Mouse (Mus musculus) limb, embryonic 11.5 days (tissue): ENCODE measurements around the gene Rpap3. TPM values are rescaled to one million over a fixed set of nuclear protein-coding genes. Genes with fewer than 3 reads are reported as not detected.
"Not testable (repeated sequence)": the region's sequence is repeated elsewhere in the genome, so short reads cannot be mapped to it uniquely, and the experiment has no call there.

Source experiments
- ATAC-seq: fragments of 200-750 bp; cut with Nextera tagmentation; 2 replicates; pipeline ENCODE4 v1.8.0; 2017; ENCODE audit warnings: low read depth; ENCODE audit not compliant: insufficient number of reproducible peaks, low FRiP score, low TSS enrichment
- DNase-seq: peaks from one replicate; pipeline ENCODE4 v3.0.0-alpha.2; 2015; ENCODE audit warnings: low spot score
- H3K27ac ChIP-seq: fragments of 300-500 bp; sonication (generic); replicated peaks from 2 replicates; pipeline ENCODE4 v1.5.1; 2014; ENCODE audit warnings: low read depth, mild to moderate bottlenecking, low read length
- H3K27me3 ChIP-seq: fragments of 300-500 bp; sonication (generic); 2 replicates; pipeline ENCODE4 v1.6.1; 2014; ENCODE audit warnings: mild to moderate bottlenecking, low read length, mixed read lengths; ENCODE audit not compliant: control insufficient read depth, insufficient read depth
- H3K36me3 ChIP-seq: fragments of 300-500 bp; sonication (generic); 2 replicates; pipeline ENCODE4 v1.6.1; 2014; ENCODE audit warnings: mild to moderate bottlenecking, low read length, moderate library complexity, mixed read lengths; ENCODE audit not compliant: control insufficient read depth, insufficient read depth
- H3K4me1 ChIP-seq: fragments of 300-500 bp; sonication (generic); 2 replicates; pipeline ENCODE4 v1.6.1; 2014; ENCODE audit warnings: low read length, mixed read lengths; ENCODE audit not compliant: control insufficient read depth, insufficient read depth
- H3K4me2 ChIP-seq: fragments of 300-500 bp; sonication (generic); 2 replicates; pipeline ENCODE4 v1.6.1; 2014; ENCODE audit warnings: low read depth, mild to moderate bottlenecking, moderate library complexity; ENCODE audit not compliant: severe bottlenecking
- H3K4me3 ChIP-seq: fragments of 300-500 bp; sonication (generic); 2 replicates; pipeline ENCODE4 v1.5.1; 2014; ENCODE audit warnings: low read depth, low read length
- H3K9ac ChIP-seq: fragments of 300-500 bp; sonication (generic); 2 replicates; pipeline ENCODE4 v1.6.1; 2014; ENCODE audit warnings: mild to moderate bottlenecking, low read length
- H3K9me3 ChIP-seq: fragments of 300-500 bp; sonication (generic); 2 replicates; pipeline ENCODE4 v1.6.1; 2016; ENCODE audit warnings: low read length; ENCODE audit not compliant: control insufficient read depth
- WGBS: fragments of 180-500 bp; shearing (Covaris S2); extraction: QIAGEN DNeasy Blood & Tissue Kit; methylation state at CpG from one replicate; pipeline ENCODE4 v1.1.7; 2014; 5-methylcytosine and 5-hydroxymethylcytosine counted together
- polyA plus RNA-seq: library from polyadenylated mRNA; unstranded; fragments of >200 nt; fragmentation: Nextera tagmentation; extraction: Ambion mirVana; gene quantifications from 2 replicates; pipeline ENCODE4 v1.2.1, GENCODE M21; 2014

Gene Rpap3
- polyA plus RNA-seq, 1 experiment from 2014 or later, result 50.0 TPM

DNA sequence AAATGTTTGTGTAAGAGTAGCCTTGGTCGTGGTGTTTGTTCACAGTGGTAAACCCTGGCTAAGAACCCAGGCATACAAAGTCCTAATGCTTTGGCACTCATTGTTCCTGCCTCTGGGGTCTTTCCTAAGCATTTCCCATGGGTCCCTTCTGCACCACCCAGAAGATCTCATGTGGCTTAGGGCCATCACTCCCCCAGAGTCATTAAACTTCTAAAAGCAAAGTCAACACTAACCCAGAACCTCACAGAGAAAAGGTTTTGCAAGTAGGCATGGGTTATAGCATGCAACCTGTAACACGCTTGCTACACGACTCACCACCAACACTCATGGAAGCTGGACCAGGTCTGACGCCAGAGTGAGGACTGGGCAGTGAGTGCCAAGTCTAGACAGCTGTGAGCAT lies 31.2 kb downstream of the Rpap3 start:
- Histone ChIP-seq H3K4me3 (no peak overlapping the region), H3K36me3 (peaks cover 21% of the 10 kb centered on the region), H3K4me1 (no peaks in the 10 kb centered on the region), H3K9me3 (no peaks in the 10 kb centered on the region), H3K9ac (no peak overlapping the region), H3K27me3 (no peaks in the 10 kb centered on the region), H3K27ac (no peak overlapping the region), H3K4me2 (no peak overlapping the region)
- DNase-seq (no peak), ATAC-seq (no peak)
- 98% methylated on average over 4 of the region's 4 CpGs for WGBS

DNA sequence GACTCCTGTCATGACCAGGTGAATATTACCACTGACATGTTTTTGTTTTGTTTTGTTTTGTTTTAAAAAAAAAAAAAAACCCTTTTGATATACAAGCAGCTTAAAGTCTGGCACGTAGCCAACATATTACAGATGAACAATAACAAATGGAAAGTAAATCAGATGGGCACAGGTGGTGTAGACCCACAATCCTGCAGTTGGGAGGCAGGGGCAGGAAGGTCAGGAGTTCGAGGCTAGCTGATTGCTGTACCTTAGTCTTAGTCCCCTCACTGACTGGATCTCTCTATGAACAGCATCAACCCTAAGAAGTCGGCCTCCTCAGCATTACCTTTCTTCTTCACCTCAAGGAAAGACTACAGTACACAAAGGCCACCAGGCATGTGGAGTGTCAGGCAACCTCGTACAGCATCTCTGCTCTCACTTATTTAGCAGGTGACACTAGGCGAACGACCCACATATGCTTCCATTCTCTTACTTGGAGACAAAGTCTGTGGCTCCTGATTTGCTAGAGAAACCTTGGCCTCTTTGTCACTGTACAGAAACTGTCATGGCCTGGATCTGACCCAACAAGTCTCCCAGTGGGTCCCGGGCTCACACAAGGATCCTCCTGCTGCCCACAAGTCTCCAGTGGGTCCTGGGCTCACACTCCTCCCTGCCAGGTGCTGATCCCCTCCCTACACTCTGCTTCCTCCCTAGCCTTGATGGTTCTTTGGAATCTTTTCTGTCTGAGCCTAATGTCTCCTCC lies 32.2 kb downstream of the Rpap3 start:
- H3K4me2 ChIP-seq, result no peak overlapping the region
- no peaks in the 10 kb centered on the region for H3K9me3 ChIP-seq
- no peak overlapping the region for H3K9ac ChIP-seq
- H3K27me3 ChIP-seq, result no peaks in the 10 kb centered on the region
- no peaks in the 10 kb centered on the region for H3K4me1 ChIP-seq
- DNase-seq (no peak), ATAC-seq (no peak)
- H3K27ac ChIP-seq, result no peak overlapping the region
- H3K4me3 ChIP-seq, result no peak overlapping the region
- peaks cover 21% of the 10 kb centered on the region for H3K36me3 ChIP-seq
- 94% methylated on average over 7 of the region's 7 CpGs for WGBS

DNA sequence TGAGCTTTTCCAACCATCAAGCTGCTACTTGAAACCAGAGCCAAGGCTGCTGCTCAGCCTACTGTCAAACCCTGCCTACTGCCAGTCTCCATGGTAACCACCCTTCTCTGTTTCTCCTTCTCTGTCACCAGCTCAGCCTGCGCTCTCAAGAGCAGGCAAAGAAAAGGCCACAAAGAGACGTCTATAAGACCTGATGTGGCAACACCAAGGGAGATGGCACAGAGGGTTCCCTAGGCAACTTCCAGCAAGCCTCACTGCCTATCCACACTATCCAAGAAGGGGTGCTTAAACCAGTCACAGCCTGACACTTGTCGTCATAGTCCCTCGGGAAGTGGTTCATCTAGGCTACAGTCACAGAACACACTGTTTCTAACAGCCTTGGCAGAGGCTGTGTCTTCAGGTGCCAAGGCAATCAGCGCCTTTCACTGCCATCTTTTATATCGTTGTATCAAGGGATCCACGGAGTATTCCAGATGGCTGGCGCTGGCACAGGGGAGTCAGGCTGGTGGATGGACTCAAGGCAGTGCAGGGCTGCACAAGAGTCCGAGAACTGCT lies 33.3 kb downstream of the Rpap3 start:
- Histone ChIP-seq H3K27ac (no peak overlapping the region), H3K36me3 (peaks cover 14% of the 10 kb centered on the region), H3K27me3 (no peaks in the 10 kb centered on the region), H3K9ac (no peak overlapping the region), H3K4me3 (no peak overlapping the region), H3K4me2 (no peak overlapping the region), H3K4me1 (no peaks in the 10 kb centered on the region), H3K9me3 (no peaks in the 10 kb centered on the region)
- DNase-seq, result no peak
- ATAC-seq, result no peak
- 87% methylated on average over 9 of the region's 9 CpGs for WGBS

DNA sequence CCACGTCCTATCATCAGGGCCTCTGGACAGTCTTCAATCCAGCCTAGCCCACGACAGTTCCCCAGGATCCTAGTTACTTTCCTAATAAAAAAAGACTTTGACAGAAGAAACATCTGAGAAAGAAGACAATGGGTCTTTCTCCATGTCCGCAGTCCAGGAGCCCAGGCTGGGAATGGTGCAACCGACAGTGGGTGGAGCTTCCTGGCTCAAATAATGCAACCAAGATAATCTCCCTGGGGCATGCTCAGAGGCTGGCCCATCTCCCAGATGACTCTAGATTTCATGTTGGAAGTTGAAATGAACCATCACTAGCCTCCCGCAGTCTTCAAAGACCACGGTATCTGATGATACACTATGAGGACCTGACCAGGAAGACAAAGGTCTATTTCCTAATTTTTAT lies 35.1 kb downstream of the Rpap3 start:
- Histone ChIP-seq H3K4me2 (no peak overlapping the region), H3K27me3 (no peaks in the 10 kb centered on the region), H3K9ac (no peak overlapping the region), H3K4me3 (no peak overlapping the region), H3K4me1 (no peaks in the 10 kb centered on the region), H3K36me3 (peaks cover 11% of the 10 kb centered on the region), H3K9me3 (no peaks in the 10 kb centered on the region), H3K27ac (no peak overlapping the region)
- WGBS, result 89% methylated on average over 6 of the region's 6 CpGs
- ATAC-seq, result no peak
- no peak for DNase-seq

DNA sequence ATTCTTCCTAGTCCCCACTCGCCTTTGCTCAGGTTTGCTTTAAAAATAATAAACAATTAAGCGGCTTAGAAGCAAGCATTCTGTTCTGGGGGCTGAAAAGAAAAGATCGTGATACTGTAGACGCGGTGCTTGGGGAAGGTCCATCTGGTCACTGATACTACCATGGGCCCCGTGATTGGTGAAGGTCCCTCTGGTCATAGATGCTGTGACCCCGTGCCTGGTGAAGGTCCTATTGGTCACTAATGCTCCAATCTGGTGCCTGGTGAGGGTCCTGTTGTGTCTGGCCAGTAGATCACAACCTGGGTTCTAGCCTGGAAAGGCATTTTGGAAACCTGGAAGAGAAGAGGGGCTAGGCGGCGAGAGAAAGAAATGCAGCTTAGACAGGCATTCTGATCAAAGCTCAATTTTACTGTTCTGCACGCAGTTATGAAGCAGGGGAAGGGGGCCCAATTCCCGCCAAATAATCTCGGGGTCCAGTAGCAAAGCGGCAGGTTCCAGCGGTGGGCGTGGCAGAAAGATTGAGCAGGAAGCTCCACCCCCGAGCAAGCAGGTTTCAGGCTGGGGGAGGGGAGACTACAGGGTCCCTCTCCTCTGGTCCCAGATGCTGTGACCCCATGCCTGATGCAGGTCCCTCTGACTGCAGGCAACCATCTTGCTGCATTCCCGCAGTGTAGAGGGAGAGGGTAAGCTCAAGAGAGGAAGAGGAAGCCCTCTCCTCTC lies 37.3 kb downstream of the Rpap3 start:
- not testable (repeated sequence) for H3K4me1 ChIP-seq, DNase-seq, H3K4me2 ChIP-seq, H3K36me3 ChIP-seq, ATAC-seq, H3K4me3 ChIP-seq, H3K27me3 ChIP-seq, H3K9ac ChIP-seq, H3K27ac ChIP-seq, H3K9me3 ChIP-seq
- 65% methylated on average over 16 of the region's 17 CpGs for WGBS

DNA sequence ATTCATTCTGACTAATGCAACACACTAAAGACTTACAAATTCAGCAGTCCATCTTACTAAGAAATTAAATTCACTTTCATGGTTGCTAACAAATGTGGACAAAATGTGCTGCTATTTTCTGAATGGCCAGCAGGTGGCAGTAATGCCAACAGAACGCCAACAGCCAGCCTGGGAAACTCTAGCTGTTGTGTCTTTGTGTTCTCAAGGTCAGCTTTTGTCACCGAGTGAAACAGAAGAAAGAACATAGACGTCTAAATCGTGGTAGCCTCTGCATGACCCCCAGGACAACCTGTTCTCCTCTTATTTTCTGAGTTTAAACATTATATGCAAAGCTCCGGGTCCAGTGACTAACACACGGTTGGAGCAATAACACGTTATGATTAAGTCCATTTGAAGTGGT lies 38.2 kb downstream of the Rpap3 start:
- DNase-seq, result peak; percentile 85
- Histone ChIP-seq H3K27me3 (no peaks in the 10 kb centered on the region), H3K4me2 (no peak overlapping the region), H3K9ac (no peak overlapping the region), H3K4me1 (no peaks in the 10 kb centered on the region), H3K9me3 (no peaks in the 10 kb centered on the region), H3K36me3 (no peaks in the 10 kb centered on the region), H3K27ac (no peak overlapping the region), H3K4me3 (no peak overlapping the region)
- 39% methylated on average over 7 of the region's 7 CpGs for WGBS
- no peak for ATAC-seq

DNA sequence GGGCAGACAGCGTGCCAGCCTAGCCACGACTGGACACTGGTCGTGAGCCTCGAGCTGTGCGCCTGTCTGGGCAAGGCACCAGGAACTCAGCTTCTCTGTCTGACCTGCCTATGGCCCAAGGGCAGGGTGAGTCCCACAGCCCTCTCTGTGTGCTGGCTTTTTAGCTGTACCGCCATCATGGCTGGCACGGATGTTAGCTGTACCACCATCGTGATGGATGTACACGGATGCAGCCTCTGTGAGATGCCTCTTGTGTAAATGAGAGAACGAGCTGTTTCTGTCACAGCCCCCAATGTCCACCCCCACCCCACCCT lies 39.2 kb downstream of the Rpap3 start:
- H3K9ac ChIP-seq, result no peak overlapping the region
- no peaks in the 10 kb centered on the region for H3K9me3 ChIP-seq
- ATAC-seq (no peak), DNase-seq (no peak)
- WGBS, result 91% methylated on average over 10 of the region's 10 CpGs
- H3K4me2 ChIP-seq, result no peak overlapping the region
- H3K27ac ChIP-seq, result no peak overlapping the region
- no peak overlapping the region for H3K4me3 ChIP-seq
- no peaks in the 10 kb centered on the region for H3K36me3 ChIP-seq
- H3K27me3 ChIP-seq, result no peaks in the 10 kb centered on the region
- H3K4me1 ChIP-seq, result no peaks in the 10 kb centered on the region

DNA sequence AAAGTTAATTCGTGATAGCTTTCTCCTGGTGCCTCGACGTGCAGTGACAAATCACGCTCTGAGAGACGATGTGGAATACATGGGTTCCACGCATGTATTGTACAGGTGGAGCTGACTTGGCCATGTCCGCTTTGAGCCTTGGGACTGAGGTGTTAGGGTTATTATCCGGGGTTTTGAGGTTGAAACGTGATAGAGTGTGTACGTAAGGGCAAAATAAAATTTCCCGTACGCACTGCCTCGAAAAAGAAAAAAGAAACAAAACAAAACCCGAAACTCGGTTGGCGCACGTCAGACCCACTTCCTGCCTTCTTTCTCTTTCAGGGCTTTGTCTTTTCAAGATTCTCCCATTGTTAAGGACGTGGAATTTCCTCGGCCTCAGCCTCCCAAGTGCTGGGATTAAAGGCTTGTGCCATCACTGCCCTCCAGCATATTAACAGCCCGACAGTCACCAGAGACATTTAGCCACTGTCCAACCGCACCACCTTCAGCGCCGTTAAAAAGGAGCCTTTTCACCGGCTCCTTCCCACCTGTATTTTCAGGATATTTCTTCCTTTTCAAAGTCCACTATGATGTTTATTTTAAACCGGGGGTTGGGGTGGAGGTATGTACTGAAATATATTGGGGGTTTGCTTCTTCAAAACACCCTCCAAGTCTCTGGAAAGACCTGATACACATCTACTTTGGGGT lies 39.7 kb downstream of the Rpap3 start:
- no peak overlapping the region for H3K4me2 ChIP-seq
- DNase-seq (no peak), ATAC-seq (no peak)
- no peaks in the 10 kb centered on the region for H3K27me3 ChIP-seq
- no peaks in the 10 kb centered on the region for H3K4me1 ChIP-seq
- no peak overlapping the region for H3K27ac ChIP-seq
- H3K36me3 ChIP-seq, result no peaks in the 10 kb centered on the region
- WGBS, result 82% methylated on average over 25 of the region's 25 CpGs
- no peak overlapping the region for H3K4me3 ChIP-seq
- no peaks in the 10 kb centered on the region for H3K9me3 ChIP-seq
- H3K9ac ChIP-seq, result no peak overlapping the region
